Mouse (Mus musculus) E14TG2a.4 (cell line): ENCODE data around the gene Wdr5.

ENCODE experiments used
- CTCF ChIP-seq: conservative IDR thresholded peaks from 2 replicates; pipeline ENCODE4 v1.5.1; 2014; ENCODE audit warnings: low read length
- NANOG ChIP-seq: IDR thresholded peaks from 2 replicates; pipeline ENCODE4 v1.6.1; 2014; ENCODE audit warnings: borderline replicate concordance, low read length, mixed read lengths

DNA sequence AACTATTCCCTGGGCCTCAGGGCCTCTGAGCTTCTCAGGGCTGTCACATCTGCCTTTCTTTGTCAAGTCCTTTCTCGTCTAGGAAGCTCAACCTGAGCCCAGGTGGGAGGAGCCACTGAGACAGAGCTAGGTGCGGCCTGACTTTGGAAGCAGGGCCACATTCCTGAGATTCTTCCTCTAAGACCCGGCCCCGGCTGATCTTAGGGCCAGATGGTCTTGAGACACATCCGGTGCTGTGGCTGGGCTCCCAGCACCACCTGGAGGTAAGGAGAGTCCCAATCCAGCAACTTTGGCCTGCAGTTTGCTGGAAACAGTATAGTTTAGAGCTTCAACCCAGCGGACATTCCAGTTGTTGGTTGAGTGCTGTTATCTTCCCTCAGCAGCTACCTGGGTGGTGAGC is 9.4 kb upstream of the Wdr5 start:
- no peak for TF ChIP-seq CTCF
- no peak for TF ChIP-seq NANOG
